Mouse (Mus musculus) kidney, adult 2 months (tissue): ENCODE results near the gene Rpl5.

ENCODE experiments used
- CTCF ChIP-seq: fragments of 200-500 bp; conservative IDR thresholded peaks from 2 replicates; pipeline ENCODE4 v1.5.1; 2011; ENCODE audit warnings: low read depth, mild to moderate bottlenecking, control low read depth, low read length, moderate library complexity, mixed read lengths; ENCODE audit not compliant: insufficient read depth, insufficient read length
- POLR2A ChIP-seq: fragments of 200-500 bp; IDR thresholded peaks from one replicate; pipeline ENCODE4 v1.6.1; 2011; ENCODE audit warnings: low read depth, low read length, control low read depth

DNA sequence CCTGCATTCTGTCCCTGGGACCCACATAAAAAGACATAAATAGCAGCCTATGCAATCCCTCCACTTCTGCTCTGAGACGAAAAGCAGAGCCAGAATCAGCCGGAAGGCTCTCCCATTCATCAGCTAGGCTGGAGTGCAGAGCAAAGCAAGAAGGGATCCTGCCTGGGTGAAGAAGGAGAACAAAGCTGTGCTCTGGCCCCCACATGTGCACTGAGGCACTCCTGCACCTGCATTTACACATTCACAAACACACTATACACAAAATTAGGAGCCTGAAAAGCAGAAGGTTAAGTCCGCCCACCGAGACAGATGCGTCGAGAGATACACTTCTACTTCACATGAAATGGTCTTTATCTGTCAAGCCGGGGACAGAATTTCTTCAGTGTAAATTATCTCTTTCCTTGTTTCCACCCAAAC lies 26.4 kb upstream of the Rpl5 start:
- TF ChIP-seq CTCF (no peak), POLR2A (no peak)
